Mouse (Mus musculus) embryonic facial prominence, embryonic 10.5 days (tissue): ENCODE data around the gene Fam168a. TPM values are rescaled to one million over a fixed set of nuclear protein-coding genes. Genes with fewer than 3 reads are reported as not detected.

Source experiments
- DNase-seq: peaks from one replicate; pipeline ENCODE4 v3.0.0-alpha.2; 2017; ENCODE audit warnings: low spot score
- H3K27ac ChIP-seq: fragments of 300-500 bp; sonication (generic); replicated peaks from 2 replicates; pipeline ENCODE4 v1.5.1; 2016; ENCODE audit warnings: mild to moderate bottlenecking
- H3K27me3 ChIP-seq: fragments of 300-500 bp; sonication (generic); replicated peaks from 2 replicates; pipeline ENCODE4 v1.6.1; 2016; ENCODE audit warnings: low read depth, mild to moderate bottlenecking; ENCODE audit not compliant: poor library complexity, severe bottlenecking
- H3K36me3 ChIP-seq: fragments of 300-500 bp; sonication (generic); replicated peaks from 2 replicates; pipeline ENCODE4 v1.6.1; 2016; ENCODE audit warnings: mild to moderate bottlenecking, moderate library complexity
- H3K4me1 ChIP-seq: fragments of 300-500 bp; sonication (generic); 2 replicates; pipeline ENCODE4 v1.6.1; 2016
- H3K4me3 ChIP-seq: fragments of 300-500 bp; sonication (generic); 2 replicates; pipeline ENCODE4 v1.5.1; 2016; ENCODE audit warnings: mild to moderate bottlenecking, moderate library complexity
- H3K9me3 ChIP-seq: fragments of 300-500 bp; sonication (generic); 2 replicates; pipeline ENCODE4 v1.6.1; 2016; ENCODE audit warnings: mild to moderate bottlenecking
- WGBS: fragments of 180-500 bp; shearing (Covaris S2); methylation state at CpG from one replicate; pipeline ENCODE4 v1.1.7; 2016; 5-methylcytosine and 5-hydroxymethylcytosine counted together
- polyA plus RNA-seq: library from polyadenylated mRNA; unstranded; fragments of >200 nt; fragmentation: Nextera tagmentation; extraction: Ambion mirVana; gene quantifications from 2 replicates; pipeline ENCODE4 v1.2.1, GENCODE M21; 2016

The Fam168a gene
- polyA plus RNA-seq, 1 experiment from 2014 or later: 31.6 TPM

GRCm38 (mm10) chr7:100767568-100767967 lies 61.1 kb downstream of the Fam168a start:
- Histone ChIP-seq H3K4me1 (peaks cover 7% of the 10 kb centered on the region; the same call in 1 of the 2 replicates), H3K9me3 (no peaks in the 10 kb centered on the region), H3K4me3 (no peak overlapping the region), H3K36me3 (peaks cover 9% of the 10 kb centered on the region), H3K27ac (no peak overlapping the region), H3K27me3 (no peaks in the 10 kb centered on the region)
- DNase-seq: no peak
- WGBS: 60% methylated on average over 3 of the region's 3 CpGs

DNA sequence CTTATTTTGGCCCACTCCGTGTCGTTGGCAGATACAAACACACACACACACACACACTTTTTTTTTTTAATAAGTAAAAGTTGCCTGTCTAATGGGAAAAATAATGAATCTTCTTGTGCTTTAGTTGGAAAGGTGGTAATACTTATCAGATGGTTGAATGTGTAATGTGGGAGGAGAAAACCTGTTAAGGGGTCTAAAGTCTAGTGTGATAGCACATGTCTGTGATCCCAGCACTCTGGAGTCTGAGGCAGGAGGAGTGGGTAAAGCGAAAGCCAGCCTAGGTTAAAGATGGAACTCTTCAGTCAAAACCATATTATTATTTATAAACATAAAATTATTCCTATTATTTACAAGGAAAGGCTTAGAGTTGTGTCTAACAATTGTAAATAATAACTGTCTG lies 61.6 kb downstream of the Fam168a start:
- H3K36me3 ChIP-seq: peaks cover 8% of the 10 kb centered on the region
- no peak overlapping the region for H3K4me3 ChIP-seq
- H3K4me1 ChIP-seq: peaks cover 7% of the 10 kb centered on the region; the same call in 1 of the 2 replicates
- no peak for DNase-seq
- H3K9me3 ChIP-seq: no peaks in the 10 kb centered on the region
- no peak overlapping the region for H3K27ac ChIP-seq
- WGBS: 96% methylated on average over 3 of the region's 3 CpGs
- no peaks in the 10 kb centered on the region for H3K27me3 ChIP-seq

- Histone ChIP-seq H3K4me1 (peaks cover 7% of the 10 kb centered on the region; the same call in 1 of the 2 replicates), H3K9me3 (no peaks in the 10 kb centered on the region), H3K36me3 (peaks cover 17% of the 10 kb centered on the region), H3K4me3 (no peak overlapping the region), H3K27me3 (no peaks in the 10 kb centered on the region), H3K27ac (no peak overlapping the region)
- DNase-seq: no peak
- 90% methylated on average over 7 of the region's 7 CpGs for WGBS
These were observed 63.2 kb downstream of the Fam168a start for GRCm38 (mm10) chr7:100769534-100770083.

- no peak overlapping the region for H3K27ac ChIP-seq
- H3K4me1 ChIP-seq: peaks cover 7% of the 10 kb centered on the region; the same call in 1 of the 2 replicates
- H3K36me3 ChIP-seq: peaks cover 18% of the 10 kb centered on the region
- 92% methylated on average over 2 of the region's 2 CpGs for WGBS
- no peak for DNase-seq
- H3K27me3 ChIP-seq: no peaks in the 10 kb centered on the region
- H3K9me3 ChIP-seq: no peaks in the 10 kb centered on the region
- no peak overlapping the region for H3K4me3 ChIP-seq
These were observed 64.4 kb downstream of the Fam168a start for GRCm38 (mm10) chr7:100770669-100771341.

- Histone ChIP-seq H3K27ac (no peak overlapping the region), H3K4me3 (no peak overlapping the region), H3K27me3 (no peaks in the 10 kb centered on the region), H3K4me1 (no peaks in the 10 kb centered on the region), H3K9me3 (no peaks in the 10 kb centered on the region), H3K36me3 (peaks cover 18% of the 10 kb centered on the region)
- WGBS: 94% methylated on average over 1 of the region's 1 CpGs
- DNase-seq: no peak
These were observed 67.8 kb downstream of the Fam168a start for GRCm38 (mm10) chr7:100774189-100774588.

DNA sequence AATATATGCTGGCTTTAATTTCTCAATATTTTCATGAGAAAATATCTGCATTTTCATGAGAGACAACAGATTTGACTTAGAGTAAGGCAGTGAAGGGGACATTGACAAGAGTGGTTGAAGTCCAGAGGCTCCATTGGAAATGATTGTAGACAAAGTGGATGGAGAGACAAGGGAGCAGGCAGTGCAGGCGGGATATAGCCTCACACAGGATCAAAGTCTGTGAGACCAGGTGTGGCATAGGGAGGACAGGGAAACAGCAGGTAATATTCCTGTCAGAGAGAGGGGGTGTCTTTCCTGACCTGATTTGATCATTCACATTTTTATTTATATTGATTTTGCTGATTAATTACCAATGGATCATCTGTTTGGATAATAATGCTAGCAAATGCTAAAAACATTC lies 69.4 kb downstream of the Fam168a start:
- peaks cover 10% of the 10 kb centered on the region; the same call in 1 of the 2 replicates for H3K36me3 ChIP-seq
- 83% methylated on average over 1 of the region's 1 CpGs for WGBS
- DNase-seq: no peak

GRCm38 (mm10) chr7:100780192-100780591 lies 73.8 kb downstream of the Fam168a start:
- Histone ChIP-seq H3K27me3 (no peaks in the 10 kb centered on the region), H3K27ac (no peak overlapping the region), H3K4me1 (peaks cover 8% of the 10 kb centered on the region; the same call in 1 of the 2 replicates), H3K36me3 (no peaks in the 10 kb centered on the region), H3K9me3 (no peaks in the 10 kb centered on the region), H3K4me3 (no peak overlapping the region)
- DNase-seq: no peak
- 86% methylated on average over 7 of the region's 7 CpGs for WGBS

More for the DNA sequence above, 69.4 kb downstream of the Fam168a start:
- H3K27ac ChIP-seq: no peak overlapping the region
- no peaks in the 10 kb centered on the region for H3K9me3 ChIP-seq
- no peaks in the 10 kb centered on the region for H3K4me1 ChIP-seq
- H3K27me3 ChIP-seq: no peaks in the 10 kb centered on the region
- no peak overlapping the region for H3K4me3 ChIP-seq

DNA sequence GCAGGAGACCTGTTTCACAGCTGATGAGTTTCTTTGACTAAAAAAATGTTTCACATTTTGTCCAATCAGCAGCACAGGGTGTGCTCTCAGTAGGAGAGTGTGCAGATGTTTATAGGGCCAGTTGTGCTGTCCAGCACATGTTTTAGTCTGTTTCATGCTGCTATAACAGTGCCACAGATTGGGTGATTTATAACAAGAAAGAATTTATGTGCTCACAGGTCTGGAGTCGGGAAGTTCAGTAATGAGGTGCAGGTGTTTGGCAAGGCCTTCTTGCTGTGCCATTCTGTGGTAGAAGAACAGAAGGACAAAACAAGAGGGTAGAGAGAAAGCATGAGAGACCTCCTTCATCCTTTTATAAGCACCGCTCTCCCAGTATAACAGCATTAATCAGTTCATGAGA lies 78.2 kb downstream of the Fam168a start:
- no peak for DNase-seq
- 73% methylated on average over 2 of the region's 2 CpGs for WGBS
- H3K36me3 ChIP-seq: no peaks in the 10 kb centered on the region; the same call in 1 of the 2 replicates
- H3K27ac ChIP-seq: no peak overlapping the region
- H3K9me3 ChIP-seq: no peaks in the 10 kb centered on the region
- H3K4me1 ChIP-seq: peaks cover 8% of the 10 kb centered on the region; the same call in 1 of the 2 replicates
- H3K27me3 ChIP-seq: no peaks in the 10 kb centered on the region
- H3K4me3 ChIP-seq: no peak overlapping the region

DNA sequence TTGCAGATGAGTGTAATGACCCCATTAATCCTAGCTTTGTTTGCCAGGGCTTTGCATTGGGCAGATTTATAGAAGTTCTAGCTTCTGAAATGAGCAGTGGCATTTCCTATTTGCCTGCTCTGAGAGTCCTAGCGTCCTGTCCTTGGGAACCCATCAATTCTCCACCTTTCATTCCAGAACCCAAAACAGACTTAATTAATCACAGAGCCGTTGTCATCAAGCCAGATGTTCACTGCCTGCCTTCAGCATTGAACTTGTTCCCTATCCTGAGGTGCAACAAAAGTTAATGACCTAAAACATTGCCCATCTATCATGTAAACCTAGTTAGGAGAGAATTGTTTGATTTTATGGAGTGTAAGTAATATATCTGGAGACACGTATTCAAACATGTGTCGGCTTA lies 79.0 kb downstream of the Fam168a start:
- Histone ChIP-seq H3K4me1 (peaks cover 8% of the 10 kb centered on the region; the same call in 1 of the 2 replicates), H3K27me3 (no peaks in the 10 kb centered on the region), H3K36me3 (no peaks in the 10 kb centered on the region; the same call in 1 of the 2 replicates), H3K9me3 (no peaks in the 10 kb centered on the region), H3K27ac (no peak overlapping the region), H3K4me3 (no peak overlapping the region)
- no peak for DNase-seq
- WGBS: 77% methylated on average over 4 of the region's 4 CpGs

DNA sequence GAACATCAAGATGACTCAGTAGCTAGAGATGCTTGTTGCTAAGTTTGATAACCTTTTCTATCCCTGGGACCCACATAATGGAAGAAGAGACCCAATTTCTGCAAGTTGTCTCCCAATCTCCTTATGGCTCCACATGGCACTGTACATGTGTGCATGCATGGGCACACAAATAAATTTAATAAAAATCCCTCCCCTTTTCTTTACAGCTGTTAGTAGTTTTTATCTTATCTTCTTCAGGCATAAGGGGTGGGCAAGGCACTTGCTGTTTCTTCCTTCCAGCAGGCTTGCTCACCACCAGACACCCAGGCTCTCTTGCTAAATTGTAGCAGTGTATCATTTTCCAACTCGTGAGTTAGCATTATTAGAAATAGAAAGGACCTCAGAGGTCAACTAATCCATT lies 79.6 kb downstream of the Fam168a start:
- DNase-seq: no peak
- Histone ChIP-seq H3K4me3 (no peak overlapping the region), H3K27me3 (no peaks in the 10 kb centered on the region), H3K36me3 (no peaks in the 10 kb centered on the region; the same call in 1 of the 2 replicates), H3K27ac (no peak overlapping the region), H3K4me1 (peaks cover 8% of the 10 kb centered on the region; the same call in 1 of the 2 replicates), H3K9me3 (no peaks in the 10 kb centered on the region)
- 77% methylated on average over 1 of the region's 1 CpGs for WGBS

DNA sequence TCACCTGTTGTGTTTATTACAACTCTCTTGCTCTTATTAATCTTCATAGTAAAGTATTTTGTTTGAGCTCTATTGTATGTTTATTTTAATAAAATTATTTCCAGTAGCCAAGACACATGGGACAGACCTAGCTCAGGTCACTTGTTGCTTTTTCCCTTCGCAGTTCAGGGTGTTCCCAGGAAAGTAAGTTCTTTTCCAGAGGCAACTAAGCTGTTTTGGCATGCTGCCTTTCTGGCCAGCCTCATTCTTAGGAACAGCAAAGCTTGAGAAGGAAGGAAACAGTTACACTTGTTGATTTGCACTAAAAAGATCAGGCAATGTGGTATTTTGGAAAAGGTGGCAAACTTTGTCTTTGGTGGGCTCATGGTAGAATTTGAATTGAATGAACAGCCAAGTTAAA lies 81.9 kb downstream of the Fam168a start:
- no peak for DNase-seq
- H3K4me3 ChIP-seq: no peak overlapping the region
- peaks cover 8% of the 10 kb centered on the region; the same call in 1 of the 2 replicates for H3K4me1 ChIP-seq
- H3K27ac ChIP-seq: no peak overlapping the region
- WGBS: 89% methylated on average over 1 of the region's 1 CpGs
- no peaks in the 10 kb centered on the region for H3K27me3 ChIP-seq
- H3K36me3 ChIP-seq: no peaks in the 10 kb centered on the region; the same call in 1 of the 2 replicates
- H3K9me3 ChIP-seq: no peaks in the 10 kb centered on the region

DNA sequence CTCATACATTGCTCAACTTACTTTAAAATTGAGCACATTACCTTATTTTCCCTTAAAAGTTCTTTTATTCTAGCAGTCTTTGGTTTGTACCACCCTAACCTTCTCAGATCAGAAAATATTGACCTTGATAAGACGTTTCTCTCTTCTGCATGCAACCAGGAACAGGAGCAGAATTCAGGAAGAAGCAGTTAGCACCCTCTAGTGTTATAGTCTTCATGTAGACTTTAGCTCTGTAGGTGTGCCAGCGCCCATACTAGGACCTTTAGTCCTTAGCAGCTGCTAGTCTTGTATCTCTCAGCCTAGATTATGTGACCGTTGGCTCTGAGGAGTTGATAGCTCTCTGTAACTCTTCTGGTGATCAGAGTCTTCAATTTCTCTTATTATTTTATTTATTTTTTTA lies 92.4 kb downstream of the Fam168a start:
- DNase-seq: no peak

DNA sequence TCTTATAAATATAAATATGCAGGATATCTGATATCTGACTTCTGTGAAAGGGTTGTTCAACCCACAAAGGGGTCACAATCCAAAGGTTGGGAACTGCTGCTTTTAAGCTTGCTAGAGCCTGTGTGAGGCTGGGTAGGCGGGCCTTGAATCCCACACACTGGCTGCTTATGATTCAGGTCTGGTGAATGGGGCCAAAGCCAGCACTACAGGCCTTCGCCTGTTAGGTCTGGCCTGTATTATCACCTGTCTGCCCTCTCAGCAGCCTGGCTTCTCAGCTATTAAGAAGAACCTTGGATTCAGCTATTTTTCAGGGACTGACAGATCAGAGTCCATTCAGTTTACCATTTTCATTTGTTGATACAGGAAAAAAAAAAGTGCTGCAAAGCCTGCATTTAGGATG lies 99.0 kb downstream of the Fam168a start:
- Histone ChIP-seq H3K9me3 (no peaks in the 10 kb centered on the region), H3K27ac (no peak overlapping the region)
- WGBS: 80% methylated on average over 2 of the region's 2 CpGs

More for the DNA sequence above, 92.4 kb downstream of the Fam168a start:
- Histone ChIP-seq H3K27ac (no peak overlapping the region), H3K4me3 (no peak overlapping the region), H3K4me1 (no peaks in the 10 kb centered on the region), H3K9me3 (no peaks in the 10 kb centered on the region), H3K27me3 (no peaks in the 10 kb centered on the region), H3K36me3 (no peaks in the 10 kb centered on the region)
- 70% methylated on average over 3 of the region's 3 CpGs for WGBS

More for the DNA sequence above, 99.0 kb downstream of the Fam168a start:
- no peak for DNase-seq
- Histone ChIP-seq H3K4me3 (no peak overlapping the region), H3K36me3 (no peaks in the 10 kb centered on the region; the same call in 1 of the 2 replicates), H3K4me1 (peaks cover 6% of the 10 kb centered on the region; the same call in 1 of the 2 replicates), H3K27me3 (no peaks in the 10 kb centered on the region)
